Mouse (Mus musculus) embryonic facial prominence, embryonic 10.5 days (tissue): ENCODE measurements around the gene Slc6a19. TPM values are rescaled to one million over a fixed set of nuclear protein-coding genes. Genes with fewer than 3 reads are reported as not detected.
A peak's percentile ranks its signal among the peaks of the same experiment; 100 is the strongest.
"Not testable (repeated sequence)": the region's sequence is repeated elsewhere in the genome, so short reads cannot be mapped to it uniquely, and the experiment has no call there.

Experiments
- DNase-seq: peaks from one replicate; pipeline ENCODE4 v3.0.0-alpha.2; 2017; ENCODE audit warnings: low spot score
- H3K27ac ChIP-seq: fragments of 300-500 bp; sonication (generic); replicated peaks from 2 replicates; pipeline ENCODE4 v1.5.1; 2016; ENCODE audit warnings: mild to moderate bottlenecking
- H3K27me3 ChIP-seq: fragments of 300-500 bp; sonication (generic); replicated peaks from 2 replicates; pipeline ENCODE4 v1.6.1; 2016; ENCODE audit warnings: low read depth, mild to moderate bottlenecking; ENCODE audit not compliant: poor library complexity, severe bottlenecking
- H3K36me3 ChIP-seq: fragments of 300-500 bp; sonication (generic); replicated peaks from 2 replicates; pipeline ENCODE4 v1.6.1; 2016; ENCODE audit warnings: mild to moderate bottlenecking, moderate library complexity
- H3K4me1 ChIP-seq: fragments of 300-500 bp; sonication (generic); 2 replicates; pipeline ENCODE4 v1.6.1; 2016
- H3K4me3 ChIP-seq: fragments of 300-500 bp; sonication (generic); 2 replicates; pipeline ENCODE4 v1.5.1; 2016; ENCODE audit warnings: mild to moderate bottlenecking, moderate library complexity
- H3K9me3 ChIP-seq: fragments of 300-500 bp; sonication (generic); 2 replicates; pipeline ENCODE4 v1.6.1; 2016; ENCODE audit warnings: mild to moderate bottlenecking
- WGBS: fragments of 180-500 bp; shearing (Covaris S2); methylation state at CpG from one replicate; pipeline ENCODE4 v1.1.7; 2016; 5-methylcytosine and 5-hydroxymethylcytosine counted together
- polyA plus RNA-seq: library from polyadenylated mRNA; unstranded; fragments of >200 nt; fragmentation: Nextera tagmentation; extraction: Ambion mirVana; gene quantifications from 2 replicates; pipeline ENCODE4 v1.2.1, GENCODE M21; 2016

Slc6a19 gene
- polyA plus RNA-seq, 1 experiment from 2014 or later = 0.34 TPM

DNA sequence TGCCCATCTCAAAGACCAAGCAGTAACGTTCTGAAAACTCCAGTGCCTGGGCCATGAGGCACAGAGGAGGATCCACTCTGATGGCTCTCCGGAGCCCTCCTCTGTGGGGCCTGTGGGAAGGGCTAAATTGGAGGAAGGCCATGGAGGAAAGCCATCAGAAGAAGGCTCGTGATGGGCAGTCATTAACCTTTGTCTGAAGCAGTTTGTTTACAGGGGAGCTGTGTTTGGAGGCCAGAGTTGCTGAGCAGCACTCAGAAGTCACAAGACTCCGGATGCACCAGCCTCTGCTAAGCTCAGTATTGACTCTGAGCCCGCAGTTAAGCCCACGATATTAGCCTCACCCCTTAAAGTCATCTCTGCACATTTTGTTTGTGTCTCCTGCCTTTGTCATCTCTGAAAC lies 4.8 kb upstream of the Slc6a19 start:
- WGBS = 72% methylated on average over 6 of the region's 6 CpGs
- Histone ChIP-seq H3K27me3 (no peaks in the 10 kb centered on the region), H3K4me1 (0 out of 2 replicates have a peak, but pooled peaks cover 3% of the 10 kb centered on the region), H3K4me3 (no peak overlapping the region), H3K36me3 (no peaks in the 10 kb centered on the region), H3K9me3 (no peaks in the 10 kb centered on the region), H3K27ac (no peak overlapping the region)
- no peak for DNase-seq

- not testable (repeated sequence) for H3K36me3 ChIP-seq, H3K27ac ChIP-seq, H3K9me3 ChIP-seq, H3K4me3 ChIP-seq, DNase-seq, H3K4me1 ChIP-seq, H3K27me3 ChIP-seq
- WGBS = 84% methylated on average over 4 of the region's 4 CpGs
Observed at GRCm38 (mm10) chr13:73703486-73703885, 1.2 kb downstream of the Slc6a19 start.

- H3K36me3 ChIP-seq = no peaks in the 10 kb centered on the region
- no peak overlapping the region for H3K27ac ChIP-seq
- H3K9me3 ChIP-seq = no peaks in the 10 kb centered on the region
- DNase-seq = no peak
- no peaks in the 10 kb centered on the region for H3K27me3 ChIP-seq
- no peaks in the 10 kb centered on the region for H3K4me1 ChIP-seq
- 89% methylated on average over 4 of the region's 4 CpGs for WGBS
- H3K4me3 ChIP-seq = no peak overlapping the region
Observed at GRCm38 (mm10) chr13:73702776-73703175, 1.9 kb downstream of the Slc6a19 start.

DNA sequence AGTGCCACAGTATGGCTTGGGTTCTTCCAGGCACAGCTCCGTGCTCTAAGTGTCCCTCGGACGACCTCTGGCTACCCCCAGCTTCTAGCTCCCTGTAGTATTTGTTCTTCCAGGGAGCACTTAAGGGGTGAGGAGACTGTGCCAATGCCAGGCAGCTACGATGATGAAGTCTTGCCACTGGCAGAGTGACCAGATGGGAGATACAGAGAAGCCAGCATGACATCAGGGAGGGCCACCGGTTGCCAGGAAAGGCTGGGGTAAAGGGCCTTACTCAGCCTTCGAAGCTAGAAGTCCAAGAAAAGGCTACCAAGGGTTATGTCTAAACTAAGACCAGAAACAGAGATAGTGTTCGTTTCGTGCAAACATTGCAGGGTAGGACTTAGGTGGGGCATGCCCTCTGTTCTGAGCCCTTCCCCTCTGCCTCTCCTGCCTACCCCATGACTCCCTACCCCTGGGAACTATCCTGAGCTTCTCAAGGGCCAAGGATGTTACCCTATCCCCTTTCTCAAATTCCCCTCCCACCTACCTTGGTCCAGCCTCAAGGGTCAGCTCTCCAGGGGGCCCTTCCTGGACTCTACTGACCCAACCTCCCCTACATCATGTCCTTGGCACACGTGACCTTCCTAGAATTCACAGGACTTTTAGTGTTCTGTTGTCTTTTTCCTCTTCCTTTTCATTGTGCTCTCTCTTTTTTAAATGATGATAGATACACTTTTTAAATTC lies 3.3 kb downstream of the Slc6a19 start:
- no peaks in the 10 kb centered on the region for H3K9me3 ChIP-seq
- H3K4me1 ChIP-seq = no peaks in the 10 kb centered on the region
- H3K4me3 ChIP-seq = no peak overlapping the region
- no peaks in the 10 kb centered on the region for H3K27me3 ChIP-seq
- WGBS = 84% methylated on average over 9 of the region's 9 CpGs
- no peak overlapping the region for H3K27ac ChIP-seq
- H3K36me3 ChIP-seq = no peaks in the 10 kb centered on the region
- no peak for DNase-seq

GRCm38 (mm10) chr13:73700554-73700953 lies 4.1 kb downstream of the Slc6a19 start:
- 90% methylated on average over 12 of the region's 12 CpGs for WGBS
- Histone ChIP-seq H3K36me3 (no peaks in the 10 kb centered on the region), H3K27ac (no peak overlapping the region), H3K27me3 (no peaks in the 10 kb centered on the region), H3K4me3 (no peak overlapping the region), H3K9me3 (no peaks in the 10 kb centered on the region), H3K4me1 (no peaks in the 10 kb centered on the region)
- no peak for DNase-seq

DNA sequence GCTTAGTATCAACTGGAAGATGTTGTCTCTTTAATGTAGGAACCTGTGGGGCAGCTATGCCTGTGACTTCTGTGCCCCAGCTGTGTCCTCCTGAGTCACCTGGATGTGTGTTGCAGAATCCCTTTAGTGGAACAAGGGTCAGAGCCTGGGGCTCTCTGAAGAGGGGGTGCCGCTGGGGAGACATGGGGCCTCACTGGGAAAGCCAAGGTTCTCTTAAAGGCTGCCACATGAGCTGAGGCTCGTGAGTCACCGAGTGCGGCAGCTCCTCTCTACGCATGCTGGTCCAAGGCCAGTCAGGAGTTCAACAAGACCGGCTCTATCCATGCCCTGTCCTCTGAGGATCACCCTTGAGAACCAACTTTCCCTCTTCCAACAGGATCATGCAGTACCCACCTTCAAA lies 5.0 kb downstream of the Slc6a19 start:
- 91% methylated on average over 6 of the region's 6 CpGs for WGBS
- Histone ChIP-seq H3K4me3 (no peak overlapping the region), H3K27ac (no peak overlapping the region), H3K9me3 (no peaks in the 10 kb centered on the region), H3K36me3 (no peaks in the 10 kb centered on the region), H3K4me1 (no peaks in the 10 kb centered on the region), H3K27me3 (no peaks in the 10 kb centered on the region)
- DNase-seq = no peak

- H3K36me3 ChIP-seq = no peaks in the 10 kb centered on the region
- no peaks in the 10 kb centered on the region for H3K9me3 ChIP-seq
- no peak overlapping the region for H3K27ac ChIP-seq
- H3K4me3 ChIP-seq = no peak overlapping the region
- no peaks in the 10 kb centered on the region for H3K4me1 ChIP-seq
- 86% methylated on average over 3 of the region's 3 CpGs for WGBS
- no peak for DNase-seq
- H3K27me3 ChIP-seq = no peaks in the 10 kb centered on the region
Observed at GRCm38 (mm10) chr13:73696529-73696928, 8.1 kb downstream of the Slc6a19 start.

DNA sequence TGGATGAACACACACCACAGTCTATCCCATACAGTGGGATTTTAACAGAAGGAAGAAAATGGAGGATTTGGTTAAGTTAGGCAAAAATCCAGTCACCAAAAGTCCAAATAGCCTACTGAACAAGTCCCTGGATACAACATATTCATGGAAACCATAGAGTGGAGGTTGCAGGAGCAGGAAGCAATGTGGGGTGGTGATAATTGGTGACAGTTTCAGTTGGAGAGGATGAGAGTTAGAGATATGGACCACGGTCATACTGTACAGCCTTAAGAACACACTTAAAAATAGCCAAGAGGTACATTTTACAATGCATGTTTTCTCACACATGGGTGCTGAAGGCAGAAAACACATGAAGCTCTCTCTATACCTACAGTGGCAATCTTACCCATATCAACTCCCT lies 9.7 kb downstream of the Slc6a19 start:
- Histone ChIP-seq H3K9me3 (no peaks in the 10 kb centered on the region), H3K4me1 (no peaks in the 10 kb centered on the region), H3K27ac (no peak overlapping the region), H3K4me3 (no peak overlapping the region), H3K27me3 (no peaks in the 10 kb centered on the region), H3K36me3 (no peaks in the 10 kb centered on the region)
- WGBS = 89% methylated on average over 1 of the region's 1 CpGs
- DNase-seq = no peak

- H3K4me3 ChIP-seq = no peak overlapping the region
- no peaks in the 10 kb centered on the region for H3K4me1 ChIP-seq
- WGBS = 68% methylated on average over 2 of the region's 2 CpGs
Observed at GRCm38 (mm10) chr13:73693333-73693732, 11.3 kb downstream of the Slc6a19 start.

DNA sequence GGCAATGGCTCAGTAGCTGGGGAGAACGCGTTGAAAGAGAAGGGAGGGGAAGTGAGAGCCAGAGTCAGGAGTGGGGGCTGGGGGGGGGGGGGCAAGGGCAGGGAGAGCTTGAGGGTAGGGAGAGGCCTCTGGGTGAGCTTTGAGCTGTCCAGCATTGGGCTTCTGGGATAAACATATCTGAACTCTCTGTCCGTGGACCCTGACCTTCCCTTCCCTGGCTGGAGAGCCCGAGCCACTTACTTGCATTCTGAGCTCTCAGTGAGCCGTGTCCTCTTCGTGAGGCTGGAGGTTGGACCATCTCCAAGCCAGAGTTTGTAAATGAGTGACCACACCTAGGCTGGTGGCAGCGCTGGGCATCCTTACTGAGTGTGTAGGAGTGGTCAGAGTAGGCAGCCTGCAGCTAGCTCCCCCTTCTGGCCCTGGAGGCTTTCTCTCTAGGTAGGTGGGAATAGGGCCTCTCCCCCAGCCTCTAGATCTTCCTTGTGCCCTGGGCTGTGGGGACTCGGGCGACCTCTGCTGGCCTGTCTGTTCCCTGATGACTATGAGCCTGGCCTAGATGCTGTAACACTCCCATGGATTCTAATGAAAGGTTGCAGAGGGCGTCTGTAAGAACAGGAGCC lies 12.3 kb downstream of the Slc6a19 start:
- no peak overlapping the region for H3K27ac ChIP-seq
- DNase-seq = peak; percentile 79
- no peaks in the 10 kb centered on the region for H3K27me3 ChIP-seq
- H3K4me1 ChIP-seq = no peaks in the 10 kb centered on the region
- no peaks in the 10 kb centered on the region for H3K36me3 ChIP-seq
- H3K9me3 ChIP-seq = no peaks in the 10 kb centered on the region
- no peak overlapping the region for H3K4me3 ChIP-seq
- 36% methylated on average over 10 of the region's 10 CpGs for WGBS

More at GRCm38 (mm10) chr13:73693333-73693732, 11.3 kb downstream of the Slc6a19 start:
- no peaks in the 10 kb centered on the region for H3K9me3 ChIP-seq
- H3K27me3 ChIP-seq = no peaks in the 10 kb centered on the region
- H3K27ac ChIP-seq = no peak overlapping the region
- DNase-seq = no peak
- no peaks in the 10 kb centered on the region for H3K36me3 ChIP-seq

- no peaks in the 10 kb centered on the region for H3K27me3 ChIP-seq
- WGBS = 86% methylated on average over 4 of the region's 4 CpGs
Observed at GRCm38 (mm10) chr13:73688934-73689333, 15.7 kb downstream of the Slc6a19 start.

DNA sequence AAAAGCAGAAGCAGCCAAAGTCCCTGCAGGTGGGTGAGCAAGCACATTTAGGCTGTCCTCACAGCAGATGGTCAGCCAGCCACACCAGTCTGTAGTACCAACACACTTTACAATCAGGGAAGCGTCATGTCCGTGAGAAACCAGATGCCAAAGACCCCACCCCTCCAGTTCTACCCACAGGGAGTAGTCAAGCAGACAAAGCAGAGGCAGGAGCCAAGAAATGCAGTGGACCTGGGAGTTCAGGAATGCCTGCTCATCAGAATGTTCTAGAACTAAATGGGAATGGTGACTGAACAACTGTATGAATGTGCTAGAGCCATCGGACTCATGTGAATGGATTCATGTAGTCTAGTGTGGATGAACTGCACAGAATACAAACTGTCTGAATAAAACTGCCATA lies 17.1 kb downstream of the Slc6a19 start:
- no peaks in the 10 kb centered on the region for H3K36me3 ChIP-seq
- 76% methylated on average over 3 of the region's 3 CpGs for WGBS
- no peak overlapping the region for H3K27ac ChIP-seq
- no peaks in the 10 kb centered on the region for H3K9me3 ChIP-seq
- H3K4me1 ChIP-seq = no peaks in the 10 kb centered on the region
- no peak for DNase-seq
- H3K27me3 ChIP-seq = no peaks in the 10 kb centered on the region
- no peak overlapping the region for H3K4me3 ChIP-seq

More at GRCm38 (mm10) chr13:73688934-73689333, 15.7 kb downstream of the Slc6a19 start:
- Histone ChIP-seq H3K4me1 (no peaks in the 10 kb centered on the region), H3K27ac (no peak overlapping the region), H3K36me3 (no peaks in the 10 kb centered on the region), H3K9me3 (no peaks in the 10 kb centered on the region), H3K4me3 (no peak overlapping the region)
- DNase-seq = no peak

- H3K27me3 ChIP-seq = no peaks in the 10 kb centered on the region
- no peaks in the 10 kb centered on the region for H3K4me1 ChIP-seq
- no peak for DNase-seq
- no peak overlapping the region for H3K27ac ChIP-seq
- 83% methylated on average over 6 of the region's 6 CpGs for WGBS
- H3K36me3 ChIP-seq = no peaks in the 10 kb centered on the region
- H3K9me3 ChIP-seq = no peaks in the 10 kb centered on the region
- no peak overlapping the region for H3K4me3 ChIP-seq
Observed at GRCm38 (mm10) chr13:73685502-73685901, 19.2 kb downstream of the Slc6a19 start.
